Mouse (Mus musculus): ENCODE data around the gene Rpp14.
"Not testable (repeated sequence)": the region's sequence is repeated elsewhere in the genome, so short reads cannot be mapped to it uniquely, and the experiment has no call there.

Rpp14 gene

DNA sequence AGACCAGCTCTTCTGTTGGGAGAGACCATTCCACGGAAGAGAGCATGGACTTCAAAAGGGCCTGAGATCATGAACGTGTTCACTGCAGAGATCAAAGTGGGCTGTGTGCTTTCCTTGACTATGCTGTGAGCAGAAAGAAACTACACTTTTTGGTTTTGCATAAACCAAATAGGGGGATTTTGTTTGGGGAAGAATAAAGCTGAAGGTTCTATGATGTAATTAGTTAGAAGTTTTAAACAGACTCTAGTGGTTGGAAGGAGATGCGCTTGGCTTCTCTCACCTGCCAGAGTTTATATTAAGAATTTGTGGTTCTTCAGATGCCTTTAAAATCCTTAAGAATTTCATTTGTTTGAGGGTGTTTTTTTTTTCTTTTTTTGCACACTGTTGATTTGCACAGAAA, 34.1 kb downstream of the Rpp14 start:
- in situ Hi-C loops (cut with MboI, MseI): no loop called here

DNA sequence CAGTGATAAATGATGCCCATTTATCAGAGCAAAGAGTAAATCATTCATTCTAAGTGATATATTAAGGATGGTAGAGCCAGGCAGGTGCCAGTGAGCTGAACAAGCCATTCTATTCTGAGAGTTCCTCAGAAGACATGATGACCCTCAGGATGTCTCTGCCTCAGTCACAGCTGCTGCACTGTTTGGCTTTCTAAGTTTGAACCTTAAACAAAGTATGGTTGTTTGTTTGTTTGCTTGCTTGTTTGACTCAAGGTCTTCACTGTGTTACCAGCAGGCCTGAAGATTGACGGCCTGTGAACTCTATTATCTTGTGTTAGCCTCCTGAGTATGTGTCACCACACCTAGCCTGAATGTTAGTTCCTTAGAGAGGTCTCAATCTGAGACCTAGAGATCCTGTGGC, 34.6 kb downstream of the Rpp14 start:
- in situ Hi-C loops (cut with MboI, MseI): no loop called here

DNA sequence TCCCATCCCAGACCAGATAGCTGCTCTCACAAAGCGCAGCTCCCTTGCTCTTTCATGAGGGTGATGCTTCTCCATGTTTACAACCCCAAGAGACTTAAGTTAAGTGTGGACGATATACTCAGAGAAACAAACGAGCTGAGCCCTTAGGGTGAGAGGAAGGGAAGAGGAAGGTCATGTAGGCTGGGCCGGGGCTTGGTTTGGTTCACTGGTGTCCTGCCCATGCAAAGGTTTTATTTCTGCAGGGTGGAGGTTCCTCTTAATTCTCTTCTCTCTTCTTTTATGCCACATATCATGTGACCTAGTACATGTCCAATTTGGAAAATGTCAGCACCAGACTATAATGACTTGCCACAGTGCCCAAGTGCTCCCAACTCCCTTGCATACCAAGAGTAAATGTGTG, 35.6 kb downstream of the Rpp14 start:
- in situ Hi-C loops (cut with MboI, MseI): no loop called here

DNA sequence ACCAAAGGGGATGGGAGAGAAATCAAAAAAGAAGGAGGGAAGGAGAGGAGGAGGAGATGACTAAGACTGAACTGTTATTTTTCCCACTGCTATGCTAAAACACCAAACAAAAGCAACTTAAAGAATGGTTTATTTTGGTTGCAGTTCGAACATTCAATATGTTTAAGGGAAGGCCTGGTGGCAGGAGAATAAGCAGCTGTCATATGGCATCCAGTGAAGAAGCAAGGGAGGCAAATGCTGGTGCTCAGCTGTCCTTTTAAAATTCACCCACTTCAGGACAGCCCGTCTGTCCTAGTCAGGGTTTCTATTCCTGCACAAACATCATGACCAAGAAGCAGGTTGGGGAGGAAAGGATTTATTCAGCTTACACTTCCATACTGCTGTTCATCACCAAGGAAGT, 37.2 kb downstream of the Rpp14 start:
- in situ Hi-C loops (cut with MboI, MseI): no loop called here

DNA sequence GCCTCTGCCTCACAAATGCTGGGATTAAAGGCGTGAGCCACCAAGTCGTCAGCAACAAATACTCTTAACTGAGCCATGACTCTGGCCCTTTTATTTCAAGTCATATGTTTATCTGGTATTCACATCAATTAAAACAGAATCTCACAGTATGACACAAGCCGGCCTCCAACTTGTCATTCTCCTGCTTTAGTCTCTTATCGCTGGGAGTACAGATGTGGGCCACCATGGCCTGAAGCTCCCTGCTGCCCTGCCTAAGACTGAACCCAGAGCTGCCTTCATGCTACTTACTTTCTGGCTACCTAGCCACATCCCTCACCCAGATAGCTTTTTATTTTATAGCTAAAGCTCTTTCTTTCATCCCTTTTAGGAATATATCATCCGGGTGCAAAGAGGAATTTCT, 39.3 kb downstream of the Rpp14 start:
- in situ Hi-C loops (cut with MboI, MseI): no loop called here

DNA sequence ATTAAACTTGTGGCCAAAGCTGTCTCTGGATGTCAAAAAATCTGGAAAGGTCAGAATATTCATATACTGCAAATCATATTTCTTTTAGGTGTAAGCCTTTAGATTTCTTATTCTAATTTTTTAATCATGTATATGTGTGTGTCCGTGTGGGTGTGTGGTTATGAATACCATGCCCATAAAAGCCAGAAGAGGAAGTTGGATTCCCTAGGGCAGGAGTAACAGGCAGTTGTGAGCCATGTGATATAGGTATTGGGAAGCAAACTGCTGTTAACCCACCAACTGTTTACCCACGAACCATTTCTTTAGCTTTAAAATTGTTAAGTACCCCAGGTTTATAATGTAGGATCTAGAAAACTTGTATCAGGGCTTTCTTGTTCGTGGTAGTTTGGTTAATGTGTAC, 39.7 kb downstream of the Rpp14 start:
- in situ Hi-C loops (cut with MboI, MseI): no loop called here

DNA sequence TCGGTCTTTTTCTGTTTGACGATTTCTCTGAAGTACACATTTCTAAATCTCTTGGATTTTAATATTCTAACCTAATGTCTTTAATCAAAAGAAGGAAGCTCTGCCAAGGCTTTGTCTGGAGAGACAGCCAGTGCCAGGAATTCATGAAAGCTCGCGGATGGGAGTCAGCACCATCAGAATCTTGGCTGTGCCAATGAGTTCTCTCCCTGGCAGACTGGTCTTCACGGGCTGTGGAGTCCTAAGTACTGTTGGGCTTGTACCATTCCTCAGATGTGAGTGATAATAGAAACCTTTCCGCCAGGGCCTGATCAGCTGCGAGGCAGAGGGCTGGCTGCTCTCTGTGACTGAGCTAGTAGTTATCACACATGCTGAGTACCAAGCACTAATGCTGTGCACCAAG, 43.0 kb downstream of the Rpp14 start:
- in situ Hi-C loops (cut with MboI, MseI): no loop called here

DNA sequence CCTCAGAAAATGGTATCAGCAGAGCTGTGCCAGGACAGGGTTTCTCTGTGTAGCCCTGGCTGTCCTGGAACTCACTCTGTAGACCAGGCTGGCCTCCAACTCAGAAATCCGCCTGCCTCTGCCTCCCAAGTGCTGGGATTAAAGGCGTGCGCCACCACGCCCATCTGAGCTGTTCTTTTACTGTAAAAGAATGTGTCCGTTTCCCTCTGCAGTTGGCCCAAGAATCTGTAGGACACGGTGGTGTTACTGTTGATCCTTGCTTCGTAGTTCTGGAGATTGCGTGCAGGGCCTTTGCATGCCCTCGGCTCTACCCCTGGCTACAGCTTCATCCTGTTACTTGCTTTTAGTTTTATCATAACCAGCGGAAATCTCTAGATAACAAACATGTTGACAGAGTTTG, 43.4 kb downstream of the Rpp14 start:
- in situ Hi-C loops (cut with MboI, MseI): not testable (repeated sequence)

DNA sequence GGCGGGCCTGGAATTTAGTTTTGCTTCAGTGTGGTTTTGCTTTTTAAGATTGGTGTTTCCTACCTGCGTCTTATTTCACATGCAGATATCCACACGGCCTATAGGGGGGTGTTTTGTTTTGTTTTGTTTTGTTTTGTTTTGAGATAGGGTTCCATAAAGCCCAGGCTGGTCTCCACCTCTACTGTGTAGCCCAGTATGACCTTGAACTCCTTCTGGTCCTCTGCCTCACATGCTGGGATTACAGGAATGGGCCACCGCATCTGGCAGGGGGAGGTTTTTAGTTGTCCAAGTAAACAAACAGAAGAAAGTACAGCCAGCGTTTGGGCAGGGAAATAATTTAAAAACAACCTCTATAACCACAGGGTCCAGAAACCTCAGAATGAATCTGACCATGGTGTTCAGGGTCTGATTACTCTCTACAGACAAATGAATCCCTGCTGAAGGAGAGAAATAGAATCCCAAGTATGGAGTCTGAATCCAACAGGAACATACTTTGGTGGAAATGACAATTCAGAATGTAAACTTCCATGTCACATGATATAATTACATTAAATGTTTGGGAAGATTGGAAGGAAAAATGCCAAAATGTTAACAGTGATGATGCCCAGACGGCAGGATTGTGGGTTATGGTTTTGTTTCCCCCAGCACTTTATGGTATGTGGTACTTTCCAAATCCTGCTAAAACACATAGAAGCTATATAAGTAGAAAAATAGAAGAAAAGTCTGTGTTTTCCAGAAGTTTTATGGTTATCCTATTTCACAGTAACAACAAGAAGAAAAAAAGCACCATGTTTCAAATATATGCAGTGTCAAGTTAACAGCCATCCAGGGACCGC, 44.1 kb downstream of the Rpp14 start:
- in situ Hi-C loops (cut with MboI, MseI): no loop called here

DNA sequence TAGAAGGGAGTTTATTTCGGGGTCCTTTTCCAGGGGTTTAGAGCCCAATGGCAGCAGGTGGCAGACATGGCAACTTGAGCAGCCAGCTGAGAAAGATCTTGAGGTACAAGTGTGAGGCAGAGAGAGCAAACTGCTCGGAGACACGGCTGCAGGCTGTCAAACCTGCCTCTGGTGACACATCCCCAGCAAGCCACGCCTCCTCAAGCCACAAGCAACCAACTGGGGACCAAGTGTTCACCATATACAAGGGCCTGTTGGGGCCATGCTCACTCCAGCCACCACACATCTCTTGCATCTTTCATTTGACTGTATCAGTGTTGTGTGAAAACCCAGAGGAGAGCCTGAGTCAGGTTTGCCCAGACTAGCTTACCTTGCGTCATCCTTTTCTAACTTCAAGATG, 47.8 kb downstream of the Rpp14 start:
- in situ Hi-C loops (cut with MboI, MseI): no loop called here

DNA sequence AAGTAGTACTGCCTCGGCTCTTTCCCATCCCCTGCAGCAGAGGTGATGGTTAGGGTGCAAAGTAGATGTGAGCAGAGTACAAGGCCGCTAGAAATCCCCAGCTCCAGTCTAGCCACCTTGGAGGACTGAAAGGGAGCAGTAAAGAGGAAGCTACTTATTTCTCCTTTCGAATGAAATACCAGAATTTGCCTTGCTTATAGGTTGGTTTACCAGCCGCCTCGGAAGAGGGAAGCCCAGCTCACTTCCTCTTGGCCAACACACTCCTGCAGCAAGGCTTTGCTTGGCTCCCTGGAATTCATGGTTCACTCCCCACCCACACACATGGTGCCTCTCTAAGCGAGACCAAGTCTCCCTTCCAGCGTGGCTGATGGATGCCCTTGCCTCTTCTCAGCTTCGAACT, 52.6 kb downstream of the Rpp14 start:
- in situ Hi-C loops (cut with MboI, MseI): no loop called here

DNA sequence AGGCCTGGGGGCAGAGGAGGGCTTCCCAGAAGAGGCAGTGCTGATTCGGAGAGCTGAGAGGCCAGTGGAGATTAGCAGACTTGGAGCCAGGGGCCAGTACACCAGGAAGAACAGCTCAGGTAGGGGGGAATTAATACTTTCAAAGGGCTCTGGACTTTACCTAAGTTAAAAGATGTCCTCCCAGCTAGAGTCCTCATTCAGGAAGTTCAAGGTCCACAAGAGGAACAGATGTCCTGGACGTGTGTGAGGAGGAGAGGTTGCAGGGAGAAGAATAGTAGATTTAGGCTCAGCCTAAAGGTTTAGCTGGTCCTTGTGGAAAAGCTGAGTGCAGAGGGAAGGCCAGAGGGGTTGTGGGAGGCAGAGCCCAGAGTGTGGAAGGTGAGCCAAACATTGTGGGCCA, 54.1 kb downstream of the Rpp14 start:
- in situ Hi-C loops (cut with MboI, MseI): no loop called here

DNA sequence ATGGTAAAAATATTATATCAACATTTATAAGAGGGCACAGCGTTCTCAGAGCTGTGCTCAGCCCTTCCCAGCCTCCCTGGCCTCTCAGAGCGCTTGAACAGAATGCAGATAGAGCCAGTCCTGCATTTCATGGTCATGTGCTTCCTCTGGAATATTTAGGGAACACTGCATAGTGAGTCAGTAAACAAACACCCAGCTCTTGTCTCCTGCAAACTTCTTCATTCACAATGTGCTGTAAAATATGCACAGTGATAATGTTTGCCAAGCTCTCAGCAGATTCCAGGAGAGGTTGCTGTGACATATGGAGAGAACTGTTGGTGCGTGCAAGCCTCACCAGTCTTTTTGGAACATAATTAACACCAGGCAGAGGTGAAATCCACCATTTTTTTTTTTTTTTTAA, 55.0 kb downstream of the Rpp14 start:
- in situ Hi-C loops (cut with MboI, MseI): no loop called here

DNA sequence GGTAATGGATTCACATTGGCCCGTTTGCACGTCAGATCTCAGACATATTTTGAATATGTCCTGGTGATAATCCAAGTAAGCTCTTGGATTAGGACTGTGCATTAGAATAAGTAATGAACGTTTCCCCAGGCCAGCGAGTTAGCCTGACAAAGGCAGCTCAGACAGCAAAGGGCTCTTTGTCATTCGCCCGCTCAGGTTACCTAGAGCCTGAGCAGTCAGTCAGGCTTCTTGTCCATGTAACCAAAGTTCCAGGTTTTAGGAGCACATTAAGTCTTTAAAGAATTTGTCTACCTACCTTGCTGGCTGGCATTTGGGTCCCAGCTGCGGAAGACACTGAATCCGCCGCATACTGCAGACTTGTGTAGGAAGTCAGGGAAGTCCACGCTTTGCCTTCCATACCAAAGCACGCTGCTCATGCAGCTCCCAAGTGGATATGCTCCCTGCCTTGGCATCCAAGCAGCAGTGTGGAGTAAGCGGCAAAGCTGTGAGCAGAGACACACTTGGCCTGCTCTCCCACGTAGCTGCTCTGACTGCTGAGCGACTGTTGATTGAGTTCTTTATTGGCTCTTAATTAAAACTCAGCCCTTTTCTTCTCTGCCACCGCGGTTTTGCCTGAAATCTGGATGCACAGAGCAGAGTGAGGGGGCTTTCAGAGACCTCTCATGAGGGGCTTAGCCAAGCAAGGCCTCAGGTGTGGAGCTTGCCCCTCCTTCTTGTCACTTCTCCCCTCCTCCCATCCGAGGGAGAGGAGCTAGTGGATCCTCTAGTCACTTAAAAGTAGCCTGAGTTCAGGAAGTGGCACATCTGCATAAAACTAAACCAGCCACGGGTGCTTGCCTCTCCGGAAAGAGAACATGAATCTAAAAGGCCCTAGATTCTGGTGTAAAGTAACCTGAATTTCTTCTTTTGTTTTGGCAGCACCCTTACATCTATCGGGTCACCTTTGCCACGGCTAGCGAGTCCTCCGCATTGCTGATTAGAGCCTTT, 59.9 kb downstream of the Rpp14 start:
- in situ Hi-C loops (cut with MboI, MseI): no loop called here

DNA sequence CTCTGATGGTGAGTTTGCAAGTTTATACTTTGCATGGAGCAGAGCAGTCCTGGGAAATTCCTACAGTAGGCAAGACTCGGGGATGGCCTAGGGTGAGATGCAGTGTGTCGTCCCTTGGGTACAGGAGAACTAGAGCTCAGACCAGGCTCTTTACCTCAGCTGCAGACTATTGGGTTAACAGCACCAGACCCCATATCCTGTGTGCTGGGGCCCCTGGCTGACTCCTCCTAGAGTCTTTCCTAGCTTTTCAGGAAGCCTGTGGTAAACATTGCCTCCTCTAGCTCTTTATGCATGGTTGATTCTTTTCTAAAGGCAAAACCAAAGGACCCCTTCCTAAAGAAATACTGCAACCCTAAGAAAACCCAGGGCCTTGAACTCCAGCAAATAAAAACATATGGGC, 61.0 kb downstream of the Rpp14 start:
- in situ Hi-C loops (cut with MboI, MseI): no loop called here
